In the genomic region with DNA sequence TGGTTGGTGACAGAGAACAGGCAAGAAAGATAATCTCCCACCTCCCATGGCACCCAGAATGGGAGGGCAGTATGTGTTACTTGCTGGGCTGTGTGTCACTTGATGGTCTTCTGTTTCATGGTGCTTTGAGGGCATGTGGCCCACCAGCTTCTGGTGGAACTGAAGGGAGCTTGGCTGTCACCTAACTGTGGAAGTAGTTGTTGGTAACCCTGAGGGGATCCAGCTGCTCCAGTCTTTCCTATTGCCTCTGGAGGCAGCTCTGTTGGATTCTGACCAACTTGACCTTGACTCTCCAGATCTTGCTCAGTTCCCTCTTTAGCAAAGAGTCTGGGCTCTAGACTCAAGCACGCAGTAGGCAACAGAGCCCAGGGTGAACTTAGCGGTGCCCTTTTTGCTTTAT, we compare ENCODE assay signal across 17 mouse cellular contexts.
"Had no signal": no experiment of that assay in that cellular context is flagged by ENCODE, and none has a peak within 500 bp of the region (broad histone marks: within the 10 kb centered on the region; RNA-seq: fewer than 3 reads in every experiment).

No protein-coding gene starts in this region.

- DNase-seq: retina, postnatal 1 day; right cerebral cortex, adult 18-20 months; right cerebral cortex, postnatal 25 days; right cerebral cortex, postnatal 4 days; spleen, adult 18-20 months; thymus, adult 18-20 months; thymus, postnatal 14 days; thymus, postnatal 36 days had no signal

- H3K4me1 ChIP-seq: liver, embryonic 12.5 days; megakaryocyte, embryonic 14.5 days; midbrain, embryonic 13.5 days; midbrain, embryonic 15.5 days; neural tube, embryonic 13.5 days had no signal

- H3K4me2 ChIP-seq: liver, embryonic 12.5 days; midbrain, embryonic 11.5 days; midbrain, embryonic 13.5 days; midbrain, embryonic 15.5 days; neural tube, embryonic 13.5 days; neural tube, embryonic 15.5 days had no signal

- ATAC-seq: liver, embryonic 12.5 days; midbrain, embryonic 13.5 days; midbrain, embryonic 15.5 days had no signal

- H3K27me3 ChIP-seq: liver, embryonic 12.5 days; megakaryocyte, embryonic 14.5 days; midbrain, embryonic 13.5 days; midbrain, embryonic 15.5 days; neural tube, embryonic 13.5 days; neural tube, embryonic 15.5 days had no signal

- H3K27ac ChIP-seq: liver, embryonic 12.5 days; liver, embryonic 14.5 days; midbrain, embryonic 13.5 days; midbrain, embryonic 15.5 days; neural tube, embryonic 13.5 days; neural tube, embryonic 15.5 days had no signal

- H3K36me3 ChIP-seq: liver, embryonic 12.5 days; midbrain, embryonic 13.5 days; midbrain, embryonic 15.5 days; neural tube, embryonic 13.5 days; neural tube, embryonic 15.5 days had no signal

- H3K9ac ChIP-seq: liver, embryonic 12.5 days; liver, embryonic 14.5 days; midbrain, embryonic 13.5 days; midbrain, embryonic 15.5 days; neural tube, embryonic 13.5 days; neural tube, embryonic 15.5 days had no signal

- H3K9me3 ChIP-seq: liver, embryonic 12.5 days; megakaryocyte, embryonic 14.5 days; midbrain, embryonic 13.5 days; midbrain, embryonic 15.5 days; neural tube, embryonic 13.5 days; neural tube, embryonic 15.5 days had no signal

- H3K4me3 ChIP-seq: liver, embryonic 12.5 days; megakaryocyte, embryonic 14.5 days; midbrain, embryonic 13.5 days; midbrain, embryonic 15.5 days; myocyte; neural tube, embryonic 13.5 days; neural tube, embryonic 15.5 days had no signal
